Mouse (Mus musculus) bone marrow macrophage, adult 2 months (primary cell): ENCODE measurements around the gene Zfp768.

Source experiments
- CTCF ChIP-seq: IDR thresholded peaks from 2 replicates; pipeline ENCODE4 v1.5.1; 2012; ENCODE audit warnings: low read depth, mild to moderate bottlenecking, low read length, moderate library complexity
- POLR2A ChIP-seq: IDR thresholded peaks from 2 replicates; pipeline ENCODE4 v1.6.1; 2012; ENCODE audit warnings: mild to moderate bottlenecking, low read depth, low read length, borderline replicate concordance

DNA sequence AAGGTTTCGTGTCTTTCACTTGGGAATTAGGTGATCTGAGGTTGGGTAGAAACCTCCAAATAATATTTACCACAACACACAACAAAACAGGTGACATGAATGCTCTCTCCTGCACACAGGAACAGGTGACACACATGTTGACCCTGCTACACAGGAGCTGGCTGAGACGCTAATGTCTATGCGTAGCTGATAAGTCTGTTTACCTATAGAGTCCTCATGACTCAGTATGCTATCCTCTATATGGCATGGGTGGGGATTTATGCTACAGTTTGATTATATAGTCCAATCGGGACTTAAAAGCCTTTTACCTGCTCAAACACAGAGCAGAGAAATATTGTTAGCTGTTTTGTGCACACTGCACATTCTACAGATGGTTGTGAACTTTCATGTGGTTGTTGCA lies 14.9 kb upstream of the Zfp768 start:
- TF ChIP-seq CTCF (no peak), POLR2A (no peak)
